Mouse (Mus musculus) left cerebral cortex, postnatal 25 days (tissue): ENCODE measurements around the gene Rexo2. TPM values are rescaled to one million over a fixed set of nuclear protein-coding genes. Genes with fewer than 3 reads are reported as not detected.
"Not testable (repeated sequence)": the region's sequence is repeated elsewhere in the genome, so short reads cannot be mapped to it uniquely, and the experiment has no call there.

Experiments used
- DNase-seq, 2 experiments: peaks; one replicate each; pipeline ENCODE4 v3.0.0; 2022; ENCODE audit warnings: low spot score in 2 of 2, mixed read lengths in 1 of 2
- intact Hi-C: fragments of 180-260 bp; cut with DNase I; formaldehyde crosslinking; loops from one replicate; pipeline ENCODE4 v1.15.1; 2025
- total RNA-seq, 2 experiments: library from RNA; stranded (reverse); gene quantifications; 2 replicates each; pipeline ENCODE4 v1.2.3; 2021

Rexo2 gene
- 100 to 1,000 TPM; 105 TPM for total RNA-seq

DNA sequence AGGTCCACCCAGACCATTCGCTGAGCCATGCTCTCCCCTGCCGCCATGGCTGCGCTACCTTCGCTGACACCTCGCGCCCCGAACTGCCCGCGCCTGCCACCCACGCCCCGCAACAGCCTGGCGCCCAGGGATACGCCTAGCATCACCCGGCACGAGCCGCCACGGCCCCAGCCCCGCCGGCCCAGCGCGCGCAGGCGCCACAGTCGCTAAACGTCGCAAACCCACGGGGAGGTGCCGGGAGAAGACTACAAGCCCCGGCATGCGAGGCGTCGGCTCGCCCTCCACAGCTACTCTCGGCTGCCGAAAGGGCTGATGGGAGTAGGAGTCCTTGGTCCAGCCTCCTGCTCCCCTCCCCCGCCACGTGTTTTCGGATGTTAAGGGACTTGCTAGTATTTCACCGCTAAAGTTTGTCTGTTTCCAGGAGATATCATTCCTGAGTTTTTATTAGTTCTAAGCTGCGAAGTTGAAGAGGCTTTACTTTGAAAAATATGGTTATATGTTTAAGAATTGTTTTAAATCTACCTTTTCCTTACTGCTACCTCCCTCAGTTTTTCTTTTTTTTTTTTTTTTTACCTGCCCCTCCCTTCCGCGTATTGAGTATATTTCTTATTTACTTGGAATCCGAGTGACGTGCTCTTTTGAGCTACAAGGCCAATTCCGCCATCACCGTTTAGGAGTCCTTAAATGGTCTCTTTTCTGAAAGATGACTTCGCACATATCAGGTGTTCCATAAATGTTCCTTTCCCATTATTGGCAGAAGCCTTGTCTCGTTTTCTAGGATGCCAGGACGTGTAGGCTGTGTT is at the start of gene Rexo2:
TSS of gene Rexo2 (minus strand) at position 213 of the 803 bp plus-strand sequence.
- intact Hi-C loops, result loop anchor here (1.0 kb wide), 1 partner anchor 15 kb away; the partner anchor contains the start of genes Gm5617 and Rbm7
- DNase-seq, result peak; percentile 93 to 98

GRCm38 (mm10) chr9:48526520-48526919 is 46.1 kb upstream of the Rexo2 start:
- intact Hi-C loops, result no loop called here
- DNase-seq, result no peak

DNA sequence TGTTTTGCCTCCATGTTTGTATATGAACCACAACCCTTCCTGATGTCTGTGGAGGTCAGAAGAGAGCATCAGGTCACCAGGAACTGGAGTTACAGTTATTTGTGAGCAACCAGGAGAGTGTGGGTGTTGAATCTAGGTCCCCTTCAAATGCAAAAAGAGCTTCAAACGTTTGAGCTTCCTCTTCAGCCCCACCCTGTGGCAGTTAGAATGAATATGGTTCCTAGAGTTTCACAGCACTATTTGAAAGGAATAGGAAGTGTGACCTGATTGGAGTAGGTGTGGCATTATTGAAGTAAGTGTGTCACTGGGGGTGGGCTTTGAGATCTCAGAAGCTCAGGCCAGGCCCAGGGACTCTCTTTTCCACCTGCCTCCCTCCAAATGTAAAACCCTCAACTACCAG is 45.1 kb upstream of the Rexo2 start:
- no peak for DNase-seq
- intact Hi-C loops, result no loop called here

- intact Hi-C loops, DNase-seq: not testable (repeated sequence)
Measured at GRCm38 (mm10) chr9:48520405-48520804, 40.0 kb upstream of the Rexo2 start.

GRCm38 (mm10) chr9:48517372-48518130 is 37.1 kb upstream of the Rexo2 start:
- intact Hi-C loops, result no loop called here
- DNase-seq, result no peak

GRCm38 (mm10) chr9:48516615-48517371 is 36.4 kb upstream of the Rexo2 start:
- DNase-seq, result no peak
- intact Hi-C loops, result no loop called here

GRCm38 (mm10) chr9:48515332-48515731 is 34.9 kb upstream of the Rexo2 start:
- intact Hi-C loops, result no loop called here

DNA sequence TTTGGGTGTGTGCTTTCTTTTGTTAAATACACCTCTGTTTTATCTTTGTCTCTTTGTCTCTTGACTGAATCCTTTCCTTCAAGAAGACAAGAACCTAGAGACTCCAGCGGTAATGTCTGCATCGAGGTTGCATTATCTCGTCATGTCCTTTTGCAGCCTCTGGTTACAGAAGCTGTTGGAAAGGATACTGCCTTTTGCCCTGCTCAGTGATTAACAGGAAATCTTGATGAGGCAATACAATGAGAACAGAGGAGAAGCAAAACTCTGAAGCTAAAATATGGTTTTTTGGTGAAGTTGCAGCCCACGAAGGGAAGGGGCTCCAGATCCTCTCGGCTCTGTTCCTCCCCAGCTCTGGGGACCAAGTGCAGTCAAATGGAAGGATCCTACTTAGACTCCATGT is 29.7 kb upstream of the Rexo2 start:
- intact Hi-C loops, result no loop called here
- DNase-seq, result no peak

More at GRCm38 (mm10) chr9:48515332-48515731, 34.9 kb upstream of the Rexo2 start:
- DNase-seq, result no peak

DNA sequence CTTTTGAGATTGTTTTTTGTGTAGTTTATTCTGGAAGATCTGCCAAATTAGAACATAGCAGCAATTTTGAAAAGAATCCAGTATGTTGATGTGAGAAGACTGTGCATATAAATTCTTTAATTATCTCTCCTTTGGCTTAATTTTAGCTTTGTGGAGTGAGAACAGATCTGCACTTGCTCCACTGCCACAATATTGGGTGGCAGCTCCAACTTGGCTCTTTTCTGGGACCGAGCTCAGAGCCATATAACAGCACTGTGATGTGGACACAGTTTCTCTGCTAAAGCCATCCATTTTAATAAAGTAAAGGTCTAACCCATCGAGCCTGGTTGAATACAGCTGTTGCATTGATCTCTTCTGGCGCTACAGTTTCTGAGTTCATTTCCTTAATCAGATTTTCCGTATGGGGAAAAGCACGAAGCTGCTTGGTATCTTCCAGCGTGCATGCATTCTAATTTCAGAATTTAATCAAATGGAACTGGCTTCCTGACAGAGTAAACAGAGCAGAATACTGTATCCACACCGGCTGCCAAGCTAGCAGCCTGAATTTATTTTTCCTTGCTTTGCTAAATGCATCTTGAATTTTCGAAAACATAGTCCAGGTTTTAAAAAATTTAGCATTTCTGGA is 24.4 kb upstream of the Rexo2 start:
- peak; percentile 23 to 45 for DNase-seq
- intact Hi-C loops, result no loop called here

- intact Hi-C loops, result no loop called here
- DNase-seq, result no peak
Measured at GRCm38 (mm10) chr9:48503001-48503400, 22.6 kb upstream of the Rexo2 start.

- no peak for DNase-seq
- intact Hi-C loops, result no loop called here
Measured at GRCm38 (mm10) chr9:48501192-48501591, 20.8 kb upstream of the Rexo2 start.

DNA sequence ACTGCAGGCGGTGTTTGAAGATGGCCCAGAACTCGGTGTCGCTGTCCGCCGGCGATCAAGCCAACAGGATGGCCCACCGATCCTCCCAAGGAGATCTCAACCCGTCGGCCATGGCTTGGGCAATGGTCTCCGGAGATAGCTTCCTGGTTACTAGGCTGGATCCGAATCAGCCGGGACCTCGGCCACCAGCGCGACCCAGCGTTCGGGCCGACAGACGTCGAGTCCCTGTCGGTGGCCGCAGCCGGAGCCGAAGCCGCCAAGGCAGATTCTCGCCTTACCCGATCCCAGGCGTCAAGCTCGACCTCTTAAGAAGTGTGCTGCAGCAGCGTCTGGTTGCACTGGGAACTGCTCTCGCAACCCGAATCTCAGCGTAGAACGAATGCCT is 15.1 kb upstream of the Rexo2 start:
- intact Hi-C loops, result loop anchor here (1.0 to 2.0 kb wide), 2 partner anchors 15 to 63 kb away; partner anchors contain the start of gene Rexo2

DNA sequence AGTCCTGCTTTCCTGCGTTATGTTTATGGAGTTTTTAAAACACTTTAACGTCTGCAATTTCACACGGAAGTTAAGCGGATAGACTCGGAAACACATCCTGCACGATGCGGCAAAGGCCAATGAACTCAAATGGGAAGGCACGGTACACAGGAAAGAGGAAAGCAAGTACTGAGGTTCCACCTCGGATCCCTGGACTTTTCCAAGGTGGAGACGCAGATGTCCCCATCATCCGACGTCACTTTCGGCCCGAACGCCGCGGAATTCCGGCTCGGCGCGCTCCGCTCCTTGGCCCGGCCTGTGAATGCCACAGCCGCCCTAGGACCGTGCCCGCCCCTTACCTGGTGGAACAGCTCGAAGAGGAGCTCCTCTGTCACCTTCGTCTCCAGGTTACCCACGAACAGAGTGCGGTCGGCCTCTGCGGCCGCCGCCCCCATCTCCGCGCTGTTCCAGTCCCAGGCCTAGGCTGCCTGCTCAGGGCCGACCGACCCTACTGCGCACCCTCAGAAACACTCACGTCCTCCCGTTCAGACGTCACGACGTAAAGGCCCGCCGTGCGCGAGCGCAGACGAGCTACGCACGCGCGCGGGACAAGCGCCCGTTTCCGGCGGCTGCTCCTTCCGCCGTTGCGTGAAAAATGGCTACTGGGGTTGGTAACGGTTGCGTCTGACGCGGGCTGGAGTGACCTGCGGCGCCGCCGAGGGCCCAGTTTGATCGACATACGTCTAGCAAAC is 14.6 kb upstream of the Rexo2 start, which contains the start of the genes Rbm7 and Gm5617:
TSS of gene Rbm7 (minus strand) at position 483 of the 731 bp plus-strand sequence.
TSS of gene Gm5617 (plus strand) at position 626 of the 731 bp plus-strand sequence.
- intact Hi-C loops, result loop anchor here (1.0 to 2.0 kb wide), 2 partner anchors 15 to 64 kb away; partner anchors contain the start of gene Rexo2
- peak; percentile 93 to 97 for DNase-seq

More for the DNA sequence above, 15.1 kb upstream of the Rexo2 start:
- DNase-seq, result no peak

DNA sequence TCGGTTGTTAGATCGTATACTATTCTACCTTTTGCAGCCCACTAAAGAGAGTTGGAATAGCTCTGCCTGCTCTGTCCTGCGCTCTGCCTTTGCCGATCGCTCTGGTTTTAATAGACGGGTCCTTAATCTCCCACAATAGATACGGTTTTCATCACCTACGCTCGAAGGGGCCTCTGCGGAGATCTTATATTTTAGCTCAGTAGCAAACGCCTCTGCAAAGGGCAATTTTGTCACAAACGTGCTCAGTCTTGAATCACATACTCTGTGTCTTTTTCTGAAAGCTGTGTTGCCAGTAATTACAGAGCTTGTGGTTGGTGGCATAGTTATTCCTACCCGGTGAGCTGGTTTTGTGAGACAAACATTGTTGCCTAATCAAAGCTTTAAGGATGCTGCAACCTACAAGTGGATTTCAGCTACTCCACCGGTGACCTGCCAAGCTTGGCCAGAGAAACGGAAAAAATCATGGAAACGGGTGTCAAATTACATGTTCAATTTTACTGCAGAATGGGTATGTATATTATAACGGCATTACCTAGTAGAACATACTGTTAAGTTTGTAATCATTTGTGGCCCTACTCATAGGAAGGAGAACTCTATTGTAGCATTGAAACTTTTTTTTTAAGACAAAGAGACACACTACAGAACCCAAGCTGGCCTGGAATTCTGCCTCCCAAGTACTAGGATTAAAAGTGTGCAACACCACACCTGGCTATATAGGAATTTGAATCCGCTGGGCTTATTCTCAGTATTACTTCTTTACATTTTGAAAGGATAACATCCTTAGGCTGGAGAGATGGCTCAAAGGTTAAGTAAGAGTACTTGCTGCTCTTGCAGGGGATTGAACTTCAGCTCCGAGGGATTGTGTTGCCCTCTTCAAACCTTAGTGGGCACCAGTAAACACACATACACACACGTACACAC is 1.1 kb upstream of the Rexo2 start:
- intact Hi-C loops, result no loop called here
- peak in 1 of 2 experiments; percentile 11 for DNase-seq

GRCm38 (mm10) chr9:48479838-48480410 is 499 bp downstream of the Rexo2 start:
- intact Hi-C loops, result loop anchor here (1.0 kb wide), 1 partner anchor 15 kb away; the partner anchor contains the start of genes Gm5617 and Rbm7
- DNase-seq, result no peak

DNA sequence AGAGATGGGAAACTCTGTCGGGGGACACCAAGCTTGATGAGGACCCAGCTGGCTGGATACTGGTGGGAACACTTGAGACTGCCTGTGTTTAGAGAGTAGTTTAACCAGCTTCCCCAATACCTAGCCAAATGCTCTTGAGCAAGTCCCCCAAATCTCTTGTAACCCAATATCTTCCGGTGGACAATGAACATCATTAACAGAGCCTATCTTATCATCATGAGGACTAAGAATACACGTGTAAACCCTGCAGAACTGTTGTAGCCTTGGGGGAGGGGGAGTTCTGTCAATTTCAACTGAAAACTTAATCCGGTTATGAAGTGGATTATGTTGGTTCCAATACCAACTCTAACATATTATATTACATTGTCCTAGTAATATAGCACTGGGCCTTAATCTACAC is 1.6 kb downstream of the Rexo2 start:
- intact Hi-C loops, result no loop called here

More for the DNA sequence above, 1.6 kb downstream of the Rexo2 start:
- DNase-seq, result no peak
